Mouse (Mus musculus) kidney, adult 2 months (tissue): ENCODE measurements around the gene Gtf3a.
A peak's percentile ranks its signal among the peaks of the same experiment; 100 is the strongest.

Experiments
- CTCF ChIP-seq: fragments of 200-500 bp; conservative IDR thresholded peaks from 2 replicates; pipeline ENCODE4 v1.5.1; 2011; ENCODE audit warnings: low read depth, mild to moderate bottlenecking, control low read depth, low read length, moderate library complexity, mixed read lengths; ENCODE audit not compliant: insufficient read depth, insufficient read length
- POLR2A ChIP-seq: fragments of 200-500 bp; IDR thresholded peaks from one replicate; pipeline ENCODE4 v1.6.1; 2011; ENCODE audit warnings: low read depth, low read length, control low read depth

GRCm38 (mm10) chr5:146940219-146940618, 8.2 kb upstream of the Gtf3a start:
- TF ChIP-seq CTCF (peak; percentile 41), POLR2A (no peak)
